Mouse (Mus musculus) adrenal gland (tissue): ENCODE results near the gene Matn1.

Experiments
- intact Hi-C: fragments of 180-260 bp; cut with DNase I; formaldehyde crosslinking; loops from one replicate; pipeline ENCODE4 v1.15.1; 2025

Matn1 gene

DNA sequence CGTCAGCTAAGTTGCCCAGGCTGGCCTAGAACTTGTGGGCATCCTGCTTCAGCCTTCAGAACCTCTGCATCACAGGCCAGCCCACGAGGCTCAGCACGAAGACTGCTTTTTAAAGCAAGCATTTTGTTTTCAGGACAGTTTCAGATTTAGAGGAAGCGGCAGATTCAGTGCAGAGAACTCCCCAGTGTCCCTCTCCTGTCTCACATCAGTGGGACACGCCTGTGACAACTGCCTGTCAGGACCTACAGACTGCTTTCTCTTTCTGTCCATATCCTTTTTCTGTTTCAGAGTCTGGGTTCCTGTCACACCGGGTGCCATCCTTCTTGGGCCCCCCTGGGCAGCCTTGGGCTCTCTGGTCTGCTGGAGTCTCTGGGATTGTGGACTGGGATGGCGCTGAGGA lies 27.5 kb upstream of the Matn1 start:
- intact Hi-C loops, result no loop called here

DNA sequence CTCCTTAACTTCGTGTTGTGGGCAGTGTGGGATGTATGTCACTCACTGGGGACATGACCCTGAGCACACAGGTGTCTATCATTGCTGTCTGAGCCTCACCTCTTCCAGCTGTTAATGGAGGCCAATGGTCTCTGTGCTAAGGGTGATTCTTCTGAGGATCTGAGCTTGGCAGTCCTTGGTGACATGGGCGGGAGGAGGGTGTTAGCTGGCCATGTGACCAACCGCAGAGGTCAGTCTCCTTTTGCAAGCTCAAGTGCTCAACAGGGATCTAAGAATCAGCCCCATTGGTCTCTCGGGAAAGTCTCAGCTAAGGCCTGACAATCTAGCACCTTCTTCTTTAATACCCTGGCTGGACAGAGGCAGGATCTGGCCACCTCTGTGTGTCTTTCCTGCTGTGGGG lies 26.6 kb upstream of the Matn1 start:
- intact Hi-C loops, result no loop called here

DNA sequence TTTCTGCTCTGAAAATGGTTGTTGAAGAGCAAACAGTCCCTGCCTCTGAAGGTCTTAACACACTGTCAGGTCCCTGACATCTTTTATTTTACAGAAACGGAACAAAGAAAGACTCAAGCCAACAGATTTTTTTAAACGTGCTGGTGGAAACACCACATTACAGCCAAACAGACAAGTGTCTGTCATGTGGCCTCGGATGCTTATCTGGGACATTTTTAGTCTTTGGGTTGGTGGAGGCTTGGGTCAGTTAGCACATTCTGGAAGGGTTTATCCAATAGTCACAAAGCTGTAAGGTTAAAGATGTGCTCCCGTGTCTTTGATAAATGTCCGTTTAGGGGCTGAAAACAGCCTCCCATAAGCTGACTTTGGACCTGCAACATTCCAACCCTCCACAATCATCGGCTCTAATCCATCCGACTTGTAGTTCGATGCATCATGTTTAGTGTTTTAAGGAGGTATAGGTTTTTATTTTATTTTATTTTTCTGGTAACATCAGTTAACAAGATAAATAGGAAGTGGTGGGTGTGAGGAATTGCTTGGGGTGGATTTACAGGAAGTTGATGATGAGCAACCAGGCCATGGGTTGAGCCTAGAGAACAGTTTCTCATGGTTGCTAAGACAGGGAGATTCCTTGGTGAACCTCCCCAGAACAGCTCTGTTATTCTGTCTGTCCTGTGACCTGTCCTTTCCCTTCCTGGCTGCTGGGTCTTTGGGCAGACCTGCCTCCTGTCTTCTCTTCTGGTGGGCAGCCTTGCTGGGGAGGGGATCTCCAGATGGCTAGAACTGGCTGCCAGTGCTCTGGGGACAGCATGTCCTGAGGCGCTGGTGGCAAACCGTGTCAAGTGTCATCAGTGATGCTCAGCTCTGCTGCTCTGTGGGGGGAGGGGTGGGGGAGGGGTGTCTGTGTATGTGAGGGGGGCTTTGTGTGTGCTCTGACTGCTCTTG lies 25.1 kb upstream of the Matn1 start:
- intact Hi-C loops, result no loop called here

DNA sequence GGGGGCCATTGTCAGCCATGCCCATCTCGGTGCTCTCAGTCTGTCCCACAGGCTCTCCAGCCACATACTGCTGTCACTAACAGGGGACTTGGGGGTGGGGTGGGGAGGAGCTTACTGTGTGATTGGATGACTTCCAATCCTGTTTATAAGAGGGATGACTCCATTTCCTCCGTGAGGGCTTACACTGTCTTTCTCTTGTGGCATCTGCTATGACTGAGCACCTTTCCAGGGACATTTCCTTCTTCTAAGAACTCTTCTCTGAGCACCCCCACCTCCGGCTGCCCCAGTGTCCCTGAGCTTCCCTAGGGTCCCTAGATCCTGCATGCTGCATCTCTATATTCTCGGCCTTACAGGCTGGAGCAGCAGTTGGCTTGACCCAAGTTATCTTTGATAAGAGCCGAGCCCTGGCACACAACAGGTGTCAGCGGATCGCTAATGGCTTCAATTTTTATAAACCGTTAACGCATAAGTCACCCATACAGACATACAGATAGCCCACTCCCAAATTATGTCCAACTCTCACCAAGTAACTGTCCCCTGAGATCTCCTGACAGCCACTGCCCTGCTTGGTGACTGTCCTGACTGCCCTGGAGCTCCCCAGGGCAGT lies 24.3 kb upstream of the Matn1 start:
- intact Hi-C loops, result no loop called here

DNA sequence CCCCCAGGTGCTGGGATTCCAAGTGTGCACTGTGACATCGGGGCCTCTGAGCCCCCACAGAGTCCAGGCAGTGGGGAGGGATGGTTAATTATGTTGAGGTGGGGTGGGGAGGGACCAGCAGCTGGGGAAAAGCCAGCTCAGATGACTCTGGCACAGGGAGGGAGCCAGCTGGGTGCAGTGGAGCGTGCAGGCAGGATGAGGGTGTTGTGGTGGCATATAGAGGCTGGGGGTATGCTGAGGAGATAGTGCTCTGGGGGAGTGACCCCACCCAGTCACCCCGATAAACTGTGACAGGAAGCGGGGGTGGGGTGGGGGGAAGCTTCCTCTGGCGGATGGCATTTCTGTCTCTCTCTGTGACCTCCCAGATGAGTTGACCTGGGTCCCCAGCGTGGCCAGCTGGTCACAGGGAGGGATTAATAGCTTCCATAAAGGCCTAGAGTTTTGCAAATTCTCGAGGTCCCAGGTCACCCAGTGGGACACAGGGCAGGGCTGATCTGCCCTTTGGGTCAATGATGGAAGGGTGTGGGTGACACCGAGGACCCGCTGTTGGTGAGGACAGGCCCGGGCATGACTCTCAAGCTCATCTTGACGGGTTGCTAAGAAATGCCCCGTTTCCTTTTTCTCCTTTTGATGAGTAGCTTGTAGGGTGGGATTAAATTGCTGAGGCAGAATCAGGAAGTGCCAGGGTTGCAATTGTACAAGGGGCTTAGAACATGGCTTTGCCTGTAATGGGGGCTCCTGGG lies 23.1 kb upstream of the Matn1 start:
- intact Hi-C loops, result no loop called here

DNA sequence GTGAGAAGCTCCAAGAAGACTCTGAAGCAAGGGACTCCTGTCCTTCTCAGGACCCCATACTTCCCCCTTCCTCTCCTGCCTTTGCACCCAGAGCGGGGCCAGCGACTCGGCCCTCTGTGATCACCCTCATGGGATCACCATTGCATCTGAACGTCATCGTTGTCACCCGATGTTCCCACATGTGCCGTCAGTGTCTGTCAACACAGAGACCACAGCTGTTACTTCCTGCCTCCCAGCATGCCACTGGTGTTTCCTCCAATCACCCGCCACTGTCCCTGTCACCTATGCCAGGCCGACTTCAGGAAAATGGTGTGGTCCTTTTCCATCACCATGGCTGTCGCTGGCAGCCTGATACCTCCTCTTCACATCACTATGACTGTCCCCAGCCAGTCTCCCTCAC lies 22.2 kb upstream of the Matn1 start:
- intact Hi-C loops, result no loop called here

DNA sequence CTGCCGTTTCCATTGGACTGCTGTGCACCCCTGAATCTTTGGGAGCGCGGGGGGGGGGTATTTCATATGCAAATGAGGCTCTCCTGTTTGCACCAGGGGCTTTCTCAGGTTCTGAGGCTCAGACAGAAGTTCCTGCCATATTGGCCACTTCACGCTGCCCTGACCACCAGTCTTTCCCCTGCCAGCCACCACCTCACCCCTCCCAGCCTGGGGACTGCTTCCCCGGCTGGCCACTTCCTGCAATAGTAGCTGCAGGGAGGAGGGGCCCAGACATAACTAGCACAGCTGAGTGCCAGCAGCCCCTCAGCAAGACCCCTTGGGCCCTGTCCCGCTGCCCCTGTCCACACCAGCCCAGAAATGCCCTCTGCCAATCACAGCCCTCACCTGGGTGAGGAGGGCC lies 17.9 kb upstream of the Matn1 start:
- intact Hi-C loops, result no loop called here

DNA sequence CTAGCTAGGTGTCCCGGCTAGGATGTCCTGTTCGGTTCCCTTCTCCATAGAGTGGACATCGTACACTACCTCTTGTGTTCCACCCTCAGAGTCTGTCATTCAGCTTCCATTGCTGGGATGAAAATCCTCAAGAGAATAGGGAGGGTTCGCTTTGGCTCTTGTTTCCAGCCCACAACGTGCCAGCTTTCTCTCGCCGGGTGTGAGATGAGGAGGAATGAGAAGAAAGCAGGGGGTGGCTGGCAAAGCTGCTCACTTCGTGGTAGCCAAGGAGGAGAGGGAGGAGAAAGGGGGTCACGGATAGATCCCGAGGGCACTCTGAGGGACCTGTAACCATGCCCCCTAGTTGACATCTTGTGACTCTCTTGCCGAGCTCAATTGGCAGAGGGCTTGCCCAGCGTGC lies 16.4 kb upstream of the Matn1 start:
- intact Hi-C loops, result no loop called here

DNA sequence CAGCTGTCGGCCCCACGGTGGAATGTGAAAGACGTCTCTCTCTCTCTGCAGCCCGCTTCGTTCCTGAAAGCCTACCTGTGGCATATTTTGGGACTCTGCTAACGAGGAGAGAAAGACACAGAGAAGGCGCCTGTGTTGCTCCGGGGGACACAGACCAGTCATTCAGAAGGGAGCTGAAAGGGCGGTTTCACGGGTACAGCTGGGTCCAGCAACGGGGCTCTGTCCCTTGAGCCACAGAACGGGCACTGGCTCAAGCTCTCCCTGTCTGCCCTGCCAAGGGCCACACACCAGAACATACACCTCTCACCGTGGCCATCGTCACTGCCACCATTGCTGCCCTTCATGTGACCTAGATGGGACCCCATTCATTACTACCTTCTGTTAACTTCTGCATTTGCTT lies 1.5 kb upstream of the Matn1 start:
- intact Hi-C loops, result loop anchor here (5.0 kb wide), 1 partner anchor 155 kb away; no protein-coding TSS in a partner anchor

DNA sequence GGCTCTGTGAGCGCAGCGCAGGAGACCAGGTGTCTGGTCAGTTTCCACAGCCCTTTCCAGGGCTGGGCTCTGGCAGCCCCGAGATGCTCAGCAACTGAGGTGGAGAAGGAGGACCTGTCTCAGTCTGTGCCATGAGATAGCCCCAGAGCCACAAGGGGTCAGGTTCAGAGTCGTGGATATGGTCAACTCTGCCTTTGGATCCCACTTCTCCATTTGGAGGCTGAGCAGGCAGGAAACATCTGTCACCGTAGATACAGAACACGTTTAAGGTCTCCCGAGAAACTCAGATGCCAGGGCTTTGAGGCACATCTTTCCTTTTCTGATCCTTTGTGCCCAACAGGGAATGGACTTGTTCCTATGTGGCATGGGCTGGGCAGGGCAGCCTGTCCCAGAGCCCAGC lies 594 bp downstream of the Matn1 start:
- intact Hi-C loops, result loop anchor here (5.0 kb wide), 1 partner anchor 157 kb away; no protein-coding TSS in a partner anchor

DNA sequence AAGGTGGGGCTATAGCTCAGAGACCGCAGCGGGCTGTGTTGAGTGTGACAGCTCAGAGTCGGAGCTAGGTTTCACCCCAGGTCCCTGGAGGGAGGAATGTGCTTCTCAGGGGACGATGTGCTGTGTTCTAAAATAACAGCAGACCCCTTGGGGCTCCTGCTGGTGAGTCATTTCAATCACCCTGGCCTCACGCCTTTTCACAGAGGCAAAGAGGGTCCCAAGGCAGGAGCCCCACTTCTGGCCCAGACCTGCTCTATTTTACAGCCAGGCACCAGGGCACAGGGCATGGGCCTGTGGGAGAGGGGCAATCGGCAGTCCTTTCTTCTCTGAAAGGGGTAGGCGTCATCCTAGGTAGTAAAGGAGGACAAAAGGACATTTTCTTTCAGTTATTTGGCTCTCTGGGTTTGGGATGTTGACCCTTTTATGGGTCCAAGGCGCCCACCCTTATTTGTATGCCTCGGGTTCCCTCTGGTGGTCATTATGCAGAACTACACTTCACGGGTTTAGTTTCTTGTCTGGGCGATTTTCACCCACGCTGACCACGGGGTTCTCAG lies 3.0 kb downstream of the Matn1 start:
- intact Hi-C loops, result loop anchor here (2.0 kb wide), 1 partner anchor 54 kb away; no protein-coding TSS in a partner anchor

DNA sequence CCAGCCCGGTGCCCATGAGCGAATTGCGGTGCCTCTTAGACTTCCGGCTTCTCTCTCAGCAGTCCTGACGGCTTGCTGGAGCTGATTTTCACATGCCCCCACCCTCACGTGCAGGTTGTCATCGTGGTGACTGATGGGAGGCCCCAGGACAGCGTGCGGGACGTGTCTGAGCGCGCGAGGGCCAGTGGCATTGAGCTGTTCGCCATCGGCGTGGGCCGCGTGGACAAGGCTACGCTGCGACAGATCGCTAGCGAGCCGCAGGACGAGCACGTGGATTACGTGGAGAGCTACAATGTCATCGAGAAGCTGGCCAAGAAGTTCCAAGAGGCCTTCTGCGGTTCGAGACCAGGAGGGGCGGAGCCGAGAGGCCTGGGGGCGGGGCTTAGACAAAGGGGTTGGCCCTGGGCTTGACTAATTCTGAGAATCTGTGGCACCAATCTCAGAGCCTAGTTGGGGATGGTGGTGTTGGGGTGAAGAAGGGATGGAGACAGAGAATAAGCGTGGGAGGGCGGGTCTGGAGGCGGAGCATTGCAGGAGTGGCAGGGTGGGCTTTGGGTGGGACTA lies 5.7 kb downstream of the Matn1 start:
- intact Hi-C loops, result no loop called here

DNA sequence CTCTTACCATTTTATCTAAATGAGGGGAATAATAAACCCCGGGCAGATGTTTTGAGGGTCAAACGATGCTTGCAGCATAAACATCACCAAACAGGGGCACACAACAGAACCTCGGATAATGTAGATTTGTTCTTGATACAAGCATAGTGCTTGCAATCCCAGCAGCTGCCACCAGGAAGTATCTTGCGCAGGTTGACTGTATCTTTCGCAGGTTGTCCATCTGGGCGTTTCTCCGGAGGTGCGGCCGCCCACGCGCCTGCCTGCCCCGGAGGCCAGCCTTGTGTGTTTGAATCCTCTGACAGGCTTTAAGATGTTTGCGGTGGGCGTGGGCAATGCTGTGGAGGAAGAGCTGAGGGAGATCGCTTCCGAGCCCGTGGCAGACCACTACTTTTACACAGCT lies 8.3 kb downstream of the Matn1 start:
- intact Hi-C loops, result no loop called here

DNA sequence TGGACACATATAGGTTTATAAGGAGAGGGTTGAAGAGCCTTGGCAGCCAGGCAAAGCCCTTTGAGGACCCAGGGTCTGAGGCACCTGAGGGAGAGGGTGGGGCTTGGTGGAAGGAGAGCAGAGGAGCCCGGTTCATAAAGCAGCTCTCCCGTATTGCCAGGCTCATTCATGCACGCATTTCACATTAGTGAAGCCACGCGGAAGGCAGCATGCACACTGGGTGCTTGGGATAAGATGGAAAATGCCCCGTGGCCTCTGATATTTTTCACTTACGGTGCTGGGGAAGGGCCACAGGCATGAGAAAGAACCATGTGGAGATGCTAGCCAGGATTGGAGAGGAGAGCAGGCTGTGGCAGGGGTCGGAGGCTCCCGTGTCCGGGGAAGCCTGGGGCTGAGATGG lies 13.0 kb downstream of the Matn1 start:
- intact Hi-C loops, result no loop called here

DNA sequence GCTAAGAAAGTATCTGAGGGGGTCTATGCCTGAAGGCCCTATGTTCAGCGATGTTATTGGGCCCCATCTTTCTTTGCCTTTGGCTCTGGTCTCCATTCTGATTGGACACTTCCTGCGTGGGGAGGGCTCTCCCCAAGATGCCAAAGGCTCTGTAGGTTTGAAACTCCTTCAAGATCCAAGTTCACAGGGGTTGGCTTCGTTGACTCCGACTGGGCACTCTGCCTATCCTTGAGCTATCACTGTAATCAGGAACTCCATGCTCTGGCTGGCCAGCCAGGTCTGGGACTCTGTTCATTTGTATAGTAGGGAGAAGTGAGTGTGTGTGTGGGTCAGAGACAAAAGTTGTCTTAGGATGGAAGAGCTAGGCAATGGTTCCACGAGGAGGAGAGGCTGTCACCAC lies 14.6 kb downstream of the Matn1 start:
- intact Hi-C loops, result no loop called here

DNA sequence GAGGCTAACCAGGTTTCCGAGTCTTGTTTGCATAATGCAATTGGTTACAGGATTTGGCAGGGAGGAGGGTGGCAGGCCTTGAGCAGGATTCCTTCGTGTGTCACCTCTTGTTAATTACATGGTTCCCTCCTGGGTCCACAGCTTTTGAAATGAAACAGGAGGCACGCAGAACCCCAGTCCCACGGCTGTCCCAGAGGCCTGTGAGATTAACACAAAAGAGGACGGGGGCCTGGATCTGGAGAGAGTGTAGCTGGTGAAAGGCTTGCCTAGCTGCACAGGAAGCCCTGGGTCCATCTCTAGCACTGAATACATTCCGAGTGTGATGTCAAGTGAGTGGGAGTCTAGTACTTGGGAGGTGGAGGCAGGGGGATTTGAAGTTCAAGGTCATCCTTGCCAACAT lies 15.5 kb downstream of the Matn1 start:
- intact Hi-C loops, result loop anchor here (2.0 to 5.0 kb wide), 5 partner anchors 178 to 878 kb away; partner anchors contain the start of gene Ptpru

DNA sequence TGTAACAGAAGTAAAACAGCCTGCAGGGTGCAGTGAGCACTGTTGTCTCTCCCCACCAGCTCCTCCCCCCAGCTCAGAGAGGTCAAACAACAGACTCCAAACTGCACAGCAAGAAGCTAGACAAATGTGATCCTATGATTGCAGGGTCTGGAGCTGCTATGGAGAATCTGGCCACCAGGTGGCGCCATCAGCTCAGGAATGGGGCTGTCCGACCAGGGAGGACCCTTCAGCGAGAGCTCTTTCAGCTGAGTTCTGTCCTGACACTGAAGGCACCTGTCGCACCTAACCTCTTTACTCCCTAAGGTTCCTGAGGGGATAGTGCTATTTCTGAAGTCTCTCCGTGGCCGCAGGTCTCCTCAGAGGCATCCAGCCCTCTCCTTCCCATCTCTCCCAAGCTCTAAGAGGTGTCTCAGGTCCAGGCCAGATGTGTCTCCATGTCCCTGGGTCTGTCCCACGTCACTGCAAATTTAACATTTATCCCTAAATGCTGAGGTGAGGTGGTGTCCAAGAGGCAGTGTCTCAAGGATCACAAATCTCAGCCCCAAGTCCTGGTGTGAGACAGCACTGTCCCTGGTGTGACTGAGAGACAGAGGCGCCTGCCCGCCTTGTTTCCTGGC lies 16.0 kb downstream of the Matn1 start:
- intact Hi-C loops, result loop anchor here (2.0 to 5.0 kb wide), 5 partner anchors 177 to 877 kb away; partner anchors contain the start of gene Ptpru

DNA sequence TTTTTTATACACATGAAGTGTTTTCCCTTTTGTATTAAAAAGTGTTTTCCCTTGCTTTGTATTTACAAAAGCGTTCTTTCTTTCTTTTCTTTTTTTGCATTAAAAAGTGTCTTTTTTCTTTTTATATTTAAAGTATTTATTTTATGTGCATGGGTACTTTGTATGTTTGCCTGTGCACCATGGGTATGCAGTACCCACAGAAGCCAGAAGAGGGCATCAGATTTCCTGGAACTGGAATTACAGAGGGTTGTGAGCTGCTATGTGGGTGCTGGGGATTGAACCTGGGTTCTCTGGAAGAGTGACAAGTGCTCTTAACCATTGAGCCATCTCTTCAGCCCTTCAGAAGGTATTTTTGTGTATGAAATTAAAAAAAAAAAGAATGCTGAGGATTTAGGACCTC lies 27.1 kb downstream of the Matn1 start:
- intact Hi-C loops, result no loop called here

DNA sequence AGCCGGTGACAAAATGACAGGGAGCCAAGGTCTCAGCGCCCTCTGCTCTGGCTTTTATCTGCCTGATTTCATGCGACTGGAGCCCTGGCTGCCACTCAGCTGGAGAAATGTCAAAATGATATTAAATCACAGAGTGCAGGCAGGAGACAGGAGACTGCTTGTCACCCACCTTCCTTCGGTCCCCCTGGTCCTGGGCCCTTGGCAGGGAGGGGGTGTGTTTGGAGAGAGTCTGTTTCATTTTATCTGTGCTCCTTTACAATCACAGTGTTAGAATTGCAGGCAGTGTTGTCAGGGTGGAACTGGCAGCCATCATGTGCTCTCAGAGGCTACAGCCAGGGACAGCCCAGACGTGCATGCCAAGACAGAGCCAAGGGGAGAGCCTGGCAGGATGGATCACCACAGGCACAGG lies 28.2 kb downstream of the Matn1 start:
- intact Hi-C loops, result no loop called here

DNA sequence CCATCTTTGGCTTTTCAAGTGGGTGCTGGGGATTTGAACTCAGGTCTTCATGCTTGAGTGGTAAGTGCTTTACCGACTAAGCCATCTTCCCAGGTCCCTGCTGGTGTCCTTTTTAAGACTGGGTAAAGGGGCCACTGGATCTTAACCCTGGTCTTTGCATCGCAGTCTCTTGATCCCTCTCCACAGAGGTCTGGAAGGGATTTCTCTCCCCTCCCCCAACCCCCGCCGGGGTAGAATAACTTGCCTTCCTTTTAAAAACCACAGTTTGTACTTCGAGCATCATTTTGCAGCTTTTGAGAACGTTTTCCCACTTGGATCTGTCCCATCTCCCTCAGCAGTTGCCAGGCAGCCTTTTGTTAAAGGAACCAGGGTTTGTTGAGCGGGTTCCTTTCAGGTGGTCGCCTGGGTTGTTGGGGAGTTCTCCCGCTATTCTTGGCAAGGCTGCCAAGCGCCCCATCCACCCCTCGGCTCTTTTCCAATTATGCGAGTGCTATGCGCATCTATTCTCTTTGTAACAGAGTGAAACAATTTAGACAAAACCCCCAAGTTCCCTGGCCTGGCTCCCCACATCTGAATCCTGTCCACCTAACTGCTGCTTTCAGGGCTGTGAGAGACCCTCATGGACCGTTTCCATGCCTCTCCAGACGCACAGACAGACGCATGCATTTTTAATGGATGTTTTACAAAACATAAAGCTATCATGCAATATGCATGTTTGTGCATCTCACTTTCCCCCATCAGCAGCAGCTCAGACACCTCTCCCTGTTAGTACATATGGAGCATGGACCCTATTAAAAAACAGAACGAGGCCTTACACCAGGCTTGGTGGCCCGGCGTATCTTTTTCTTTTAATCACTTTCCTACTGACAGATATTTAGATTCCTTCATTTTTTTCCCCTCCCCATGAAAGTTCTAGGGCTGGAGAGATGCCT lies 29.4 kb downstream of the Matn1 start:
- intact Hi-C loops, result no loop called here
